Mouse (Mus musculus) kidney, adult 2 months (tissue): Measurements from ENCODE around the gene Mark4. TPM values are rescaled to one million over a fixed set of nuclear protein-coding genes. Genes with fewer than 3 reads are reported as not detected.

Experiments used
- DNase-seq: peaks from one replicate; pipeline ENCODE4 v3.0.0; 2021
- H3K27ac ChIP-seq: fragments of 200-500 bp; 2 replicates; pipeline ENCODE4 v1.5.1; 2012; ENCODE audit warnings: low read depth, low read length, control low read depth, inconsistent platforms; ENCODE audit not compliant: insufficient read depth
- H3K27me3 ChIP-seq: fragments of 200-500 bp; replicated peaks from 2 replicates; pipeline ENCODE4 v1.6.1; 2012; ENCODE audit warnings: mild to moderate bottlenecking, moderate library complexity, low read length, inconsistent platforms; ENCODE audit not compliant: control insufficient read depth, insufficient read depth
- H3K36me3 ChIP-seq: fragments of 200-500 bp; 2 replicates; pipeline ENCODE4 v1.6.1; 2012; ENCODE audit warnings: mild to moderate bottlenecking, moderate library complexity, low read length, inconsistent platforms; ENCODE audit not compliant: control insufficient read depth, insufficient read depth
- H3K4me1 ChIP-seq: fragments of 200-500 bp; 2 replicates; pipeline ENCODE4 v1.6.1; 2011; ENCODE audit warnings: low read length; ENCODE audit not compliant: control insufficient read depth, insufficient read depth
- H3K4me3 ChIP-seq: fragments of 200-500 bp; 2 replicates; pipeline ENCODE4 v1.5.1; 2011; ENCODE audit warnings: mild to moderate bottlenecking, low read depth, low read length, control low read depth; ENCODE audit not compliant: insufficient read depth
- CTCF ChIP-seq: fragments of 200-500 bp; conservative IDR thresholded peaks from 2 replicates; pipeline ENCODE4 v1.5.1; 2011; ENCODE audit warnings: low read depth, mild to moderate bottlenecking, control low read depth, low read length, moderate library complexity, mixed read lengths; ENCODE audit not compliant: insufficient read depth, insufficient read length
- POLR2A ChIP-seq: fragments of 200-500 bp; IDR thresholded peaks from one replicate; pipeline ENCODE4 v1.6.1; 2011; ENCODE audit warnings: low read depth, low read length, control low read depth
- WGBS: fragments of 180-500 bp; shearing (Covaris S2); methylation state at CpG from one replicate; pipeline ENCODE4 v1.1.7; 2018; 5-methylcytosine and 5-hydroxymethylcytosine counted together
- polyA plus RNA-seq: library from polyadenylated mRNA; depleted of rRNA; stranded (reverse); fragments of >200 nt; gene quantifications from 2 replicates; pipeline ENCODE4 v1.2.3, GENCODE M21; 2012

The Mark4 gene
- polyA plus RNA-seq, 1 experiment: 16.1 TPM

GRCm38 (mm10) chr7:19456628-19457027 lies 2.0 kb downstream of the Mark4 start:
- TF ChIP-seq POLR2A: no peak
- no peak for TF ChIP-seq CTCF
- H3K4me1 ChIP-seq: no peaks in the 10 kb centered on the region
- no peak overlapping the region for H3K27ac ChIP-seq
- no peaks in the 10 kb centered on the region for H3K36me3 ChIP-seq
- peak overlapping the region; percentile 91; the same call in 1 of the 2 replicates for H3K4me3 ChIP-seq
- DNase-seq: no peak
- 80% methylated on average over 7 of the region's 7 CpGs for whole genome bisulfite sequencing
- H3K27me3 ChIP-seq: no peaks in the 10 kb centered on the region

DNA sequence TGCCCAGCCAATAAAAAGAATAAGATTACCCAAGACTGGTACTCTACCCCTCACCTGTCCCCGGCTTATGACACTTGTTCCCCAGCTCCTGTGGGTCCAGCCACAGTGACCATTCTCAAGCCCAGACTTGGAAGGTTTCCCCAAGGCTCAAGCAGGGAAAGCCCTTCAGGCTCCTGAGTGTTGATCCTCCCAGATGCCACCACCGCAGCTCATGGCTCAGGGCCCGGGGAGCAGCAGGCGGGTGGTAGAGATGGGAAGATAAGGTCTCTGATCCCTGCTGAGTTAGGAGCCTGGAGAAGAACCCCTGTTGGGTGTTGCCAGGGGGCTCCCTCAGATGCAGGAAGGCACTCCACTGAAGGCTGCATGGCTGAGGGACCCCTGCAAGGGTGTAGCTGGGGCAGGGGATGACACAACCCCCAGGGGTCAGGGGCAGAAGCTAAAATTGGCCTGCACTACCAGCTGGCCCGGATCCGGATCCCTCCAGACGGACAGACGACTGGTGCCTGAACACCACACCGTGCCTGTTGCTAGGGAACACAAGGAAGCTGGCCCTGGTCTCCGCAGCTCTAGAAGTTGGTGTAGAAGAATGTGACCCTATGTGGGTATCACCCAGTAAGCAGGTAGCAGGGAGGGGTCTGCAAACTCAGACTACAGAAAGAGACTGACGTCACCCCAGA lies 2.7 kb downstream of the Mark4 start:
- TF ChIP-seq CTCF (no peak), POLR2A (no peak)
- WGBS: 46% methylated on average over 11 of the region's 11 CpGs
- Histone ChIP-seq H3K4me1 (no peaks in the 10 kb centered on the region), H3K4me3 (no peak overlapping the region), H3K27me3 (no peaks in the 10 kb centered on the region), H3K36me3 (no peaks in the 10 kb centered on the region), H3K27ac (no peak overlapping the region)
- DNase-seq: no peak

DNA sequence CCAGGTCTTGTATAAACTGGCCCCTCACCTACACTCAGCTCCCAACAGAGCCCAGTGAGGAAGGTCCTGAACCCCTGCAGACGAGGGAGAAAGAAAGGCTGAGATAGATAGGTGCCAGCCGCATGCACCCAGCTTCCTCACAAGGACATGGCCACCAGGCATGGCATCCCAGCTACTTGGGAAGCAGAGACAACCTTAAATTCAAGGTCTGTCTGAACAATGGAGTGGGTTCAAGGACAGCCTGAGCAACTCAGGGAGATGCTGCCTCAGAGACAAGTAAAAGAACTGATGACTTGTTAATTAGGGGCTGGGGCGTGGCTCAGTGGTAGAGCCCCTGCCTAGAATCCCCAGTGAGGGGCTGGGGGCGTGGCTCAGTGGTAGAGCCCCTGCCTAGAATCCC lies 3.4 kb downstream of the Mark4 start:
- DNase-seq: no peak
- 93% methylated on average over 4 of the region's 4 CpGs for WGBS
- Histone ChIP-seq H3K27me3 (no peaks in the 10 kb centered on the region), H3K27ac (no peak overlapping the region), H3K36me3 (no peaks in the 10 kb centered on the region), H3K4me1 (no peaks in the 10 kb centered on the region), H3K4me3 (no peak overlapping the region)
- TF ChIP-seq POLR2A (no peak), CTCF (no peak)

DNA sequence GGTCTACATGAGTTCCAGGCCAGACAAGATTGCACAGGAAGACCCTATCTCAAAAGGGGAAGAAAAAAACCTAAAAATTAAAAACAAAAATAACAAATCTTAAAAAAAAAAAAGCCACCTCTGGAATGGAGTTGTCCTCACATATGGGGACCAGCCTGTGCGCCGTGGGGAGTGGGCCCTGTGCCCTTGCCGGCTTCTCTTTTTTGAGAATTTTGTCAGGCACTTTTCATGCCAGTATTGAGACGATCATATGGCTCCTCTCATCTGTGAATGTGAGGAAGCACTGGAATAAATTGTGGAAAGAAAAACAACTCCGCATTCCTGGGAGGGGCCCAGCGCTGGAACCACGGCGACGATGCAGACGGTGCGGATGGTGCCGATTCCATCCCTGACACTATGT lies 9.5 kb downstream of the Mark4 start:
- DNase-seq: no peak
- Histone ChIP-seq H3K4me3 (no peak overlapping the region), H3K27me3 (no peaks in the 10 kb centered on the region), H3K4me1 (no peaks in the 10 kb centered on the region), H3K36me3 (no peaks in the 10 kb centered on the region; the same call in 1 of the 2 replicates), H3K27ac (no peak overlapping the region)
- TF ChIP-seq CTCF: no peak
- no peak for TF ChIP-seq POLR2A
- 66% methylated on average over 12 of the region's 12 CpGs for WGBS

GRCm38 (mm10) chr7:19447689-19448088 lies 10.9 kb downstream of the Mark4 start:
- H3K36me3 ChIP-seq: no peaks in the 10 kb centered on the region; the same call in 1 of the 2 replicates
- TF ChIP-seq CTCF (no peak), POLR2A (no peak)
- no peak overlapping the region for H3K4me3 ChIP-seq
- H3K27ac ChIP-seq: no peak overlapping the region
- H3K27me3 ChIP-seq: no peaks in the 10 kb centered on the region
- DNase-seq: no peak
- no peaks in the 10 kb centered on the region for H3K4me1 ChIP-seq
- 96% methylated on average over 16 of the region's 16 CpGs for WGBS

DNA sequence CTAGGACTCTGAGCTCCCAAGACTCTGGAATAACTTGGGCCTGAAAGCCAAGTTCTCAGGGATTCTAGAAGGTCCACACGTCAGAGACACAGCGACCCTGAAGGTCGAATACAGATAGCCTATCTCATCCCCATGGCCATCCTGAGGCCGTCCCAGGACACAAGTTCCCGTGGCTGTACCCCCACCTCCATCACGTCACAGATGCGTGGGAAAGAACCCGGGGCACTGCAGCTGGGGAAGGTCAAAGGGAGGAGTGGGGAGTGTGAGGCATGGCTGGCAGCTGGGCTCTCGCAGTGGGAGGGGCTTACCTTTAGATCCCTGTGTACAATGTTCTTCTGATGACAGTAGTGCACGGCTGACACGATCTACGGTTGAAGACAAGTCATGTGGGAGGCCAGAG lies 13.8 kb downstream of the Mark4 start:
- DNase-seq: no peak
- WGBS: 63% methylated on average over 12 of the region's 12 CpGs
- H3K36me3 ChIP-seq: no peaks in the 10 kb centered on the region; the same call in 1 of the 2 replicates
- TF ChIP-seq CTCF (no peak), POLR2A (no peak)
- no peak overlapping the region for H3K4me3 ChIP-seq
- H3K4me1 ChIP-seq: peaks cover 6% of the 10 kb centered on the region
- no peaks in the 10 kb centered on the region for H3K27me3 ChIP-seq
- no peak overlapping the region for H3K27ac ChIP-seq

DNA sequence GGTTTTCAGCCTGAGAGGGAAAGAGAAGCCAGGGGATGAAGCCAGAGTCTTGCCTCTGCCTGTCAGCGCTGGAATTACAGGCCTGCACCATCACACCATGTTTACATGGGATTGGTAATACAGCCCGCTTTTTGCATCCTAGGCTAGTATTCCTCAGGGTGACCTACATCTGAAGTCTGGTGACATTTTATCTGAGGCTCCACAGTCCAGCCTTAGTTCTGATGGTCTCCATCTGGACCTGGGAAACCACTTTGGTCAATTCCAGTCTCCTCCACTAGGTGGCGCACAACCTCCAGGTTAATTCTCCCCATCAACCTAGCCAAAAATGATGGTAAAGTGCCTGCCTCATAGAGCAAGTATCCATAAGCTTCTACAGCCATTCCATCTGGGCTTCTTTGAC lies 15.3 kb downstream of the Mark4 start:
- peak; percentile 85 for DNase-seq
- H3K27ac ChIP-seq: no peak overlapping the region
- no peak overlapping the region for H3K4me3 ChIP-seq
- TF ChIP-seq POLR2A (no peak), CTCF (peak; percentile 85)
- H3K36me3 ChIP-seq: no peaks in the 10 kb centered on the region; the same call in 1 of the 2 replicates
- no peaks in the 10 kb centered on the region for H3K27me3 ChIP-seq
- peaks cover 7% of the 10 kb centered on the region for H3K4me1 ChIP-seq
- 29% methylated on average over 3 of the region's 3 CpGs for WGBS
